Mouse (Mus musculus) kidney, adult 9 months (tissue): ENCODE results near the gene Zcchc7.
"Not testable (repeated sequence)": the region's sequence is repeated elsewhere in the genome, so short reads cannot be mapped to it uniquely, and the experiment has no call there.

Source experiments
- DNase-seq: peaks from one replicate; pipeline ENCODE4 v3.0.0; 2022

Gene Zcchc7

DNA sequence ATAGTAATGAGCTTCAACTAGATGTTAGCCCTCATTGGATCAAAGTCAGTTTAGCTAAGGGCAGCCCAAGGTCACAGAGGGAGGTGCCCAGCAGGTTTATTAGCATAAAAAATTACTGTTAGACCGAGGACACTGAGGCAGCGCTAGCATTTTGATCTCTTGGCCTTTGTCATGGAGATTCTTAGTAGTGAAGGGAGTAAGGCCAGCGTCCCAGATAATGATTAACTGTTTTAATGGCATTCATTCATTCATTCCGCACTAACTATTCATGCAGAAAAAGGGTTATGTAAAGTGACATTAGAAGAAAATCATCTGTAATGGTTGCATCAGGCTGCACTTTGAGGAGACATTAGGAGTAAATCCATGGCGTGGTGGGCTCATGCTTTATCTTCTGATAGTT lies 165.2 kb downstream of the Zcchc7 start:
- peak; percentile 79 for DNase-seq

DNA sequence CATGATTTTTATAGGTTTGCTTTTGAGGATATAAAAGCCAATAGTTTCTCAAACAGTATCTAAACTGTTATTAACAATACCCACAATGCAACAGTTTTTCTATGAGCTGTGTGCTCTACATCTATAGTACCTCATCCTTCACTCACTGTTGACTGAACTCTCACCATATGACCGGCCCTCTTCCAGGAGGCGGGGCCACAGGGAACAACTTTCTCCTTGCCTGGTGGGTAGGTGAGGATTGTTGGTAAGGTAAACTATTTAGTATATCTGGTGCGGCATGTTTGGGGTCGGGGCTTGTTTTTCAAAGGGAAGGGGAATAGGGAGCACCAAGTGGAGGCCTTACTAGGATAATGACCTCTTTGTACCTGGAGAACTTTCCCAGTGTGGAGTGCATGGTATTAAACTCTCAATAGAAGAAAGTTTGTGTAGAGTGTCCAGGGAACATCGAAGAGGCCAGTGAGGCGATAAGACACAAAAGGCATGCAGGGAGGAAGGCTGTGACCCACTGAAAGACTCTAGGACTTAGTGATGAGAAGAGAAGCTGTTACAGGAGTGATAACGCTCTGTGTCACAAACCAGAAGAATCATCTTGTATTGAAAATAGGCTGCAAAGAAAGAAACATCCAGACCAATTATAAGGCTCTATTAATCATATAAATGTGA lies 166.9 kb downstream of the Zcchc7 start:
- no peak for DNase-seq

DNA sequence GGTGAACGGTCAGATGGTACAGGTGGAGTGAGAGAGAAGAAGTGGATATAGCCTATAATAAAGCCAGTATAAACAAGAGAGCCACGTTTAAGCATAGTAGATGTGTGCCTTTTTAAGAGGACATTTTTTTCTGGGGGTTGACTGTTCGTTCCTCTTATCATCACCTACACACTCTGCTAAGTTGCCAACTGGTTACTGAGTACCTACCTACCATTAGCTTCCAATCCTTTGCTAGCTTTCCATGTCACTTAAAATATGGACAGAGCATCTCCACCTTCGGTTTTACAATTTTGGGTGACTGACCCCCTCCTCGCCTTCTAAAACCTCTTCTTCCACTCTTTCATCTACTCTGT lies 167.4 kb downstream of the Zcchc7 start:
- no peak for DNase-seq

DNA sequence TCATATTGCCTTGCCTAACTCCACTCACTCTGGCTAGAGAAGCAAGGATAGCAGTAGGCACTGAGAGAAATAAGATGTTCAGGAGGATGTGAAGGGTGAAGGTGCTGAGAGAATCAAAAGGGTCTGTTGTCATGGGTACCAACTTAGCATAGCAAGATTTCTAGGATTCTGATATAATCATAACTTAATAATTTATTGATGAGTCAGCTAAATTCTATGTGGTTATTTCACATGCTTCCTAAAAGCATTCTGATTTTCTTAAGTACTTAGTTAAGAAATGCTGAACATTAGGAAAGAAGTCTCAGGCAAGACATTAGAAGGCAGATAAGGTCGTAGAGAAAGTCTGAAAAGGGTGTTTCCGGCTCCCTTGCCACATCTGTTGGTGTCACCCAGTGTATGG lies 172.3 kb downstream of the Zcchc7 start:
- no peak for DNase-seq

DNA sequence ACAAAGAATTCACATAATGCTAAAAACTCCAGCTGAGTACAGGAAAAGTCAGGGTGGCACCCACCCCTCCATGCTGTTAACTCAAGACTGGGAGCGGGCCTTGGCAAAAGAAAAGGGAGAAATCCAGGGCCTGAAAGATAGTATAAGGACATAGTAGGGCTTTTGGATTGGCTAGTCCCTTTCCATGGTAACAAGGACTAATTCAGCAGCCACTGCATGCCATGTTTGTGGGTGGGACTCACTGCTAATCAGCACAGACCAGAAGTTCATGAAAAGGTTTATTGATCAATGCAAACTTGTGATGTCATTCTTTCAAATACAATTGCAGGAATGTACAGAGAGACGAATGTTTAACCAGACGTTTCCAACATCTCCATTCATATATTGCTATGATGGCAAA lies 173.1 kb downstream of the Zcchc7 start:
- no peak for DNase-seq

DNA sequence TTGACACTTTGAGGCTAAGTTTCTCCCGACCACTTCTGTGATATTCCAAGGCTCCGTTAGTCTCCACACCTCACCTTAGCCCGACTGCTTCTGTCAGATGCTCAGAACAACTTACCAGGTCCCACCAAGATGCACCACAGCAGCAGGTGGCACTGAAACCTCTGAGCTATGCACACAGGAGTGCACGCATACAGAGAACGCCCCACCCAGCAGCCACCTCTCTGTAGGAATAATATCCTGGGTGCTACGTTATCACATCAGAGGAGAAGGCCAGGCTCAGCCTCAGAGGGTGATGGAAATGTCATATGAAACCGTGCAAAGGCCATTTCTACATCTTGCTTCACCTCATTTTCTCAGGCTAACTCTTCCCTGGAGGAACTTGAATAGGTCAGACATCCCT lies 174.7 kb downstream of the Zcchc7 start:
- DNase-seq, result no peak

DNA sequence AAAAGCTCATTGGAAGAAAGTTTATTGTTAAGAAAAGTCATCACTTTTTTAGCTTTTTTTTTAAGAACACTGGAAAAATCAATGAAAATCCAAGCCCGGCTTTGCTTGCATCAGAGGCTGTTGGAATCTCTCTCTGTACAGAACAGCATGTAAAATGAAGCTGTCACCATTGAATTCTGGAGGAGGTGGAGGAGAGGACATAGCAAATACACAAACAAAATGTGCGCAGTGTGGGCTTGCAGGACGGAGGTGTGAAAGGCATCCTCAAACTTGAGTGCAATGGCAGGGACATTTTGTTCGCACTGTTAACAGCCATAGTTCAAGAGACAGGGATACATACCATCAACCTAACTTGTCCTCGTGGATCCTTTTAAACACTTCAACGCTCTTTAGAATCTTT lies 176.1 kb downstream of the Zcchc7 start:
- no peak for DNase-seq

DNA sequence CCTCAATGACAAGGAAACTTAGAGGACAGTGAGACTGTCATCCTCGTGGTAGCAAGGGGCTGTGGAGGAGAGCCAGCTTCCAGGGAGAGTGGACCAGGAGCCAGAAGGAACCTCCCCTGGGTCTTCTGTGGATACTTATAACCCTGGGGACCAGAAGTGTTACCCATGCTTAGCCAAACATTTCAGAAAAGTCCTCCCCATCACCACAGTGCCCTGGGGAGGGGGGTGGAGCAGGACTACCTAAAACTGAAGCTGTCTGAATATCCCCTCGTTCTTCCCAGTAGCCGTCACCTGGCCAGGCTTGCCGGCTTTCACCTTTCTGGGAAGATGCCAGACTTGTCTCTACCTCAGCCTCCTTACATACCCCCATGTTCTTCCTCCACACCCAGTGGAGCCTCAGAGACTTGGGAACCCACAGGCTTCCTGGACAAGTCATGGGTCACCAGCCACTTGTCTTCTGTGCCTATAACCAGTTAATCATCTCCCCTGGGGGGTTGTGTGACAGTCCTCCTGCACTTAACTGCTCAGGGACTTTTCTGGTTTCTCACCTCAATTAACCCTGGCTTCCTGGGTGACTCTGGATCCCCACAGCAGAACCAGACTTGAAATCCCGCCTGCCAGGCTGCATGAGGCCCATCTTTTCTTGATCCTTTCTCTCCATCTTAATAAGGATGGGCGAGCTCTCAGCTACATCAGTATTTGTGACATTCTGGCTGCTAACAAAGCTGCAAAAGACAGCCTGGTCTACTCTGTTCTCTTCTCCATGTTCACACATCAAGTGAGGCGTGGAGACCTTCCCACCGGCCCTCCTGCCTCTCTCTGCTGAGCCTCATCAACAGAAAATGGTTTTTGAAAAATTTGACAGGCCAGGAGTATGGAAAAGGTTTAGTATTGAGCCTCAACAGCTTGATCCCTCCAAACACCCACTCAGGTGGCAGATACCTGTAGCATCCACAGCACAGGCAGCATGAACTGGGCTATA lies 183.0 kb downstream of the Zcchc7 start:
- DNase-seq, result peak; percentile 38

DNA sequence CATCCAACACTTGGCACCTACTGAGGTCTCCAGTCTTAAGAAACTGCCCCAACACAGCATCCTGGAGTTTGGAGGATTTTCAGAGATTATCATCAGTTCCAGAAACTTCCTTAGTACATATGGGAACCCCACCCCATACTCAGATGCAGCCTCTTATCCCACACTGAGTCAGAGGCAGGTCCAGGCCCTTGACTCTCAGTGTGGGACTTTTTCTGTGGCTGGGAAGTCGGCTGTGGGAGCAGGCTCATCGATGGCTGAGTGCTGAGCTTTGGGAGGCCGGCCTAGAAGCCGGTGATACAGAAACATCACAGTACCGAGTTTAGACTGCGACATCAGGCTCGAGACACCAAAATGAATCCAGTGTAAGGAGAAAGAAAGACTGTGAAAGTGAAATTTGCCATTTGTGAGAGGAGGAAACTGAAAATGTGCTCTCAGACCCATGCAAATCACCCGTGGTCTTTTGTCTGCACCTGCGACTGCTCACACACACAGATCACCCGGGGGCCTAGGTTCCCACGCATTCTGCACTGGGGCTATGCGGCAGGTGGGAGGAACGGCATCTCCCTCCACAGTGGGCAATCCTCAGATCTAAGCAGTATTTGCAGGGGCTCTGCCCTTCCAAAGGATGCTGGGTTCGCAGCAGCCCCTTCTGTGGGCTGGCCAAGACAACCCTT lies 184.0 kb downstream of the Zcchc7 start:
- no peak for DNase-seq

DNA sequence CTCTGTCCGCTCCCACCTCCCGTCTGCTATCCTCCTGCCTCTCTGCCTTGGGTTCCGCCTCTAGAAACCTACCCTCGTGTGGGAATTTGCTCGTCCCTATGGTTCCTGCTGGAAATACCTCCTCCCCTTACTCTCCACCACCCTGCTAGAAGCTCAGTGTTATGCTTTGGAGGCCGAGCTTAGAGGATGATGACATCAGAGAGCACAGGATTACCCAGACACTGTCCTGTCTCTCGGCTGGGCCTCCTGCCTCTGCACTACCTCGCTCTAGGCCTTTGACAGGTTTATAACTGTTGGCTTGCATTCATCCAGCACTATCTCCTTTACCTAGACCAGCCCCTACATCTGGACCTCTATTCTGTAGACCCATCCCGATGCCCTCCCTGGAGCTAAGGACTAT lies 184.6 kb downstream of the Zcchc7 start:
- no peak for DNase-seq

DNA sequence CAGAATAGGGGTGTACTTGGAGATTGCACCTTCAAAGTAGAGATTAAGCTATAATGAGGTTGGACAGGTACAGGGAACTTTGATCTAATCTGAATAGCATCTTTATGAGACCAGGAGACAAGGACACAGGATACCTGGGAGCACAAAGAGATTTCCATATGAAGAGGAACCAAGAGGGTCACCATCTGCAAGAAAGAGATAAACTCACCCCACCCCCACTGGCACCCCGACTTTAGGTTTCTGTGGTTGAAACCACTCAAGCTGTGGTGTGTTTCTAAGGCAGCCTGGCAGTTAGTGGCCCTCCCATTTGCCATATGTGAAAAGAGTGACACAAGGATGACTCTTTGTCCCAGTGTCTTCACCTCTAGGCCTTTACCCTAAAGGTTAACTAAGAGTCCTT lies 186.6 kb downstream of the Zcchc7 start:
- DNase-seq, result no peak

DNA sequence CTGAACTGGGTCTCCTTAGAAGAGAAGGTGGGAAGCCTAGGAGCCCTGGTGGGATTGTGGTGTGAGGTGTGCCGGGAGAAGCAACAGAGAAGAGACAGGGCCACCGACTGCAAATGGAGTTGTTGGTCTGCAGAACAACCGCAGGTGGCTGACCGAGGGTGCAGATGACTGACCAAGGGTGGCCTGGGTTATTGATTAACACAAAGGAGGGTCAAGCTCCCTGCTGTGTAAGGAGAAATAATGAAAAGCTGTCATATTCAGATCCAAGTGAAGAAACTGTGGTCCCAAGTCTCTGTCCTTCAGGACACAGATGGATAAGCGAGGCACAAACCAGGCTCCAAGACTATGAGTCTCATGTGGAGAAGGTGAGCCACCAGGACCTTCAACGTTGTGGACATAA lies 187.8 kb downstream of the Zcchc7 start:
- peak; percentile 92 for DNase-seq

DNA sequence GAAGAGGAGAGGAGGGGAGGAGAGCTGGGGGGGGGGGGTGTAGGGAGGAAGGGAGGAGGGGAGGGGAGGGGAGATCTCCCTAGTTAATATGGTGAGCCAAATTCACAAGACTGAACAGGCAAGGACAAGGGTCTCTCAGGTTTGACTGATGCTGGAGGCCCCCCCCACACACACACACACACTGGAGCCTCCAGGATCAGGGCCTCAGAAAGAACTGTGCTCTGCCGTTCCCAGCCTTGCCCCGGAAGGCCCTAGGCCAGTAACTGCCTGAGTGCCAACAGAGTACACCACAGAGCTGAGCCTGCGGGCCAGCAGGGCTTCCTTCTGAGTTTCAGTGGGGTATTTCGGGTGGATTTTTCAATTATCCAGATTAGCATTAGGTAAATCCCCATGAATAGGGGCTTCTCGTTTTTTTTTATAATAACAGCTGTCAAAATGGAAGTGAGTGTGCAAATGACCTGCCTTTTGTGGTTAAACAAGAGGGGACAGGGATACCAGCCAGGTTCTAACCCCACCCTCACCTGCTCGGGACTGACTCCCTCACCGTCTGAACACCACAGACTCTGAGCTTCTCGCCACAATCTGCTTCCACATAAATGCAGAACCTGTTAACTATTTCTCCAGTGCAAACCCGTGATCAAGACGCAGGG lies 188.9 kb downstream of the Zcchc7 start:
- DNase-seq, result peak; percentile 64

DNA sequence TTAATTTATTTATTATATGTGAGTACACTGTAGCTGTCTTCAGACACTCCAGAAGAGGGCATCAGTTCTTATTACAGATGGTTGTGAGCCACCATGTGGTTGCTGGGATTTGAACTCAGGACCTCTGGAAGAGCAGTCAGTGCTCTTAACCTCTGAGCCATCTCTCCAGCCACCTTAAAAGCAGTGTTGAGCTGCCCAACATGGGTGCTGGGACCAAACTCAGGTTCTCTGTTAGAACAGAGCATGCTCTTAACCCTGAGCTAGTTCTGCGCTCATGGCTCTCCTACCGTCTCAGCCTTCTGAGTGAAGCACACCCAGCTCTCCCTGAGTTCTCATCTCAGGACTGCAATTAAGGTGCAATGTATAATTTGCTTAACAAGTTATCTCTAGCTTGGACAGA lies 190.4 kb downstream of the Zcchc7 start:
- DNase-seq, result not testable (repeated sequence)

DNA sequence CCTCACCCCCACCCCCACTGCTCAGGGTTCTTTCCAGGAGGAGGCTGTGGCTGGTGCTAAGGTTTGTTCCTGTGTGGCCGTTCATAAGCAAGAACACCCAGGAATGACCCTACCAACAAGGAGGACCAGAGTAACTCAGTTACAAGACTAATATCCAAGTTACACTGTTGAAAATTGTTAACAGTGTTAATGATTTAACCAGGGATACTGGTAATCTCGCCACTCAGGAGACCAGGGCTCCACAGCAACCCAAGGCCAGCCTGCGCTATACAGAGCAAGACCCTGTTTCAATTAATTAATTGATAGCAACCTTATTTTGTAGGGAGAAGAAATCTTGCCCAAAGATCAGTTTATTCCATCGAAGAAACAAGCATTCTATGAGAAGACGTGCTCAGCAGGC lies 191.8 kb downstream of the Zcchc7 start:
- DNase-seq, result peak; percentile 52

DNA sequence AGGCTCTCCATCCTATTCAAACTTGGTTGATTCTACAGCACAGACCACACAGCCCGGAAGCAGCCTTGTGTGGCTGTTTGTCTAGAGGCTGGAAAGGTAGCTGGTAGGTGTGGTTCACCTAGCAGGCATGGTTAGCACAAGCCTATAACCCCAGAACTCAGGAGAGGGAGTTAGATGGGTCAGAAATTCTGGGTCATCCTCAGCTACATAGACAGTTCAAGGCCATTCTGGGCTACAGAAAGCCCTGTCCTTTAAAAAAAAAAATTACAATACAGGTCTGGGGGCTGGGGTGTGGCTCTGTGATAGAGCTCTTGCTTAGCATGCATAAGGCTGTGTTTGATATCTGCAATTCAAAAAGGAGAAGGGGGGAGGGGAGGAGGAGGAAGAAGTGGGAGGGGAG lies 192.6 kb downstream of the Zcchc7 start:
- DNase-seq, result no peak

DNA sequence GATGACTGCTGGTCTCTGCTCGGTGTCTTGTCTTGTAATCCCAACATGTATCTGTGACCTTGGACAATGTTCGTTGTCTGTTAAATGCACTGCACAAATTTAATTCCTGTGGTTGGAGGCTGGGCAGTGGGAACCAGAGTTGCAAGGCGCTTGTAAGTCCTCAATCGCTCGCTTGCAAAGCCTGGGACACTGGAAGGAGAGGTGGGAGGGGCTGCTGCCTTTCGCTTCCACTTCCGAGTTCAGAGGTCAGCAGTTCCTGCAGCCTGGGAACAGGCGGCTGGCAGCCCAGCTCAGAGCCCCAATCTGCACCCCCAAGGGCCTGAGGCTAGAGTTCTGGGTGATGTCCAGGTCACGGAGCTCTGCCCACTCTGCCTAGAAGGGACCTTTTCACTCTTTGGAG lies 197.4 kb downstream of the Zcchc7 start:
- DNase-seq, result no peak

DNA sequence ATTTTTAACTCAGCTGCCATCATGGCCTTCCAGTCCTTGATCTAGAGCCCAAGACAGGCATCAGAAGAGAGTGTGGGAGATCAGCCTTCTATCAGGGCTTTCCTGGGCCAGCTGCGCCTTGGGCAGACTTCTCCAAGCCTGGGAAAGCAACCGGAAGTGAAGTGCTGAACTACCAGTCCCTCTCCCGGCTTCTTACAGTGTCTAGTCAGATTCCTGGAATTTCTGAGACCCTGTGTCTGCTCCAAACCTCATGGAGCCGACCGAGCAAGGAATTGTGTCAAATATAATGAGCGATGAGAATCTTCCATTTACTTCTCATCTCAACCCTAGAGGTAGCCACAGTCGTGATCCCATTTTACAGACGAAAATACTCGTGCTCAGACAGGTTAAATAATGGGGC lies 203.1 kb downstream of the Zcchc7 start:
- DNase-seq, result no peak

DNA sequence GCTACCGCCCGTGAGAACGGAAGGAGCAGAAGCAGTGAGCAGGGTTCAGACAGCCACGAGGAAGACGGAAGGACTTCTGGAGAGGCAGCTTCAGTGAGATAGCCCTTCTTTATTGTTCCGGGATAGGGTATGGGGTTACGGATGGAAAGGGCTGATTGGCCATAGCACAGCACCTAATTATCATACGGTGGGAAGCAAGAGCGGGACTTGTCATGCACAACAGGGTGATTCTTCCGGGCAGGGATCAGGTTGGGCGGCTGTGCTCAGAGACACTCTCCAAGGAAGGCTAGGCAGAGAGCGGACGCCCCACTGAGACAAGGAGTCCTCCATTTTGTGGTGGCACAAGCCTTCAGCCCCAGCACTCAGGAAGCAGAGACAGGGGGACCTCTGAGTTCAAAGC lies 203.5 kb downstream of the Zcchc7 start:
- DNase-seq, result no peak

DNA sequence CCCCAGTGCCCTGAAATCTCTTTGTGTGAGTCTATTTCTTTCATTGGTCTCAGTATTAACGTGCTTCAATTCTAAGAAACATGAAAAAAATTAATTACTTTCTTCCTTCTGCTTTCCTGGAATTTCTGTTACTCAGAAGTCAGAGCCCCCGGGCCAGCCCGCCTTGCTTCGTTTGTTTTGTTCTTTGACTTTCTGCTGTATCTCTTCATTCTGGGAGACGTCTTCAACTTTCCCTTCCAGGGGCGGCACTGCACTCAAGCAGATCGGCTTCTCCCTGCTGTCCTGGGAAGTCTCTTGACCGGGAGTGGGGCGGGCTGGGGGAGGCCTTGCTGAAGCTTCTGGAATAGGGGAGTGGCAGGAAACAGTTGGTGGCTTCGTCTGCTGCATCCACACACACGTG lies 207.5 kb downstream of the Zcchc7 start:
- no peak for DNase-seq

DNA sequence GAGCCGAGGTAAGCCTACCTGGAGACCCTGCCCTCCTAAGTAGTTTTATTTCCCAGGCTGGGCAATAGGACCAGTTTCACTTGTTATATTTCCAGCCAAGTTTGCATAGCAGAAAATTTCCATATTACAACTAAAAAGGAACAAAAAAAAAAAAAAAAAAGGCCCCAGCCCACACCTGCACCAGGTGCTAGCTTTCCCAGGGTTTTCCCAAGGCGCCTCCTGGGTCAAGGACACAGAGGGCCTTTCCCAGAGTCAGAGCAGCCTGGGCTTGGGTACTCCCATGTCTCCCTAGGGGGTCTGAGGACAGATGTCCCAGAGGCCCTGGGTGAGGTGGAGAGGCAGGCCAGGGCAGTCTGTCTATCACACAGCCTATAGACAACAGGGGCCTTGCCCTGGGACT lies 209.5 kb downstream of the Zcchc7 start:
- DNase-seq, result no peak

DNA sequence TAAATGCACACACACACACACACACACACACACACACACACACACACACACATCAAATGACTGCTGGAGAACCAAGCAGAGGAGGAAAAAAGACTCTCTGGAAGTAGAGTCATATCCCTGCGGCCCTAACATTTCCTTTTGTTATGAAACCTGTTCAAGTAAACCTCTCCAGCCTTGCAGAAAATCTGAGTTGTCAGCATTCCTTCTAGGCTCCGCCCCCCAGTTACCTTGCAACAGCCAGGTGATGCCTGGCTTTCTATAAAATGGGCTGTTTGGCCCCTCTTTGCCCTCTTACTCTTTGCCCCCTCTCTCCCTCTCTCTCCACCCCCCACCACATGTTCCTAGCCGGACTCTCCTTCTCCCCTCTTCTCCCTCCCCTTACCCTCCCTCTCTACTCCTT lies 210.1 kb downstream of the Zcchc7 start:
- no peak for DNase-seq

DNA sequence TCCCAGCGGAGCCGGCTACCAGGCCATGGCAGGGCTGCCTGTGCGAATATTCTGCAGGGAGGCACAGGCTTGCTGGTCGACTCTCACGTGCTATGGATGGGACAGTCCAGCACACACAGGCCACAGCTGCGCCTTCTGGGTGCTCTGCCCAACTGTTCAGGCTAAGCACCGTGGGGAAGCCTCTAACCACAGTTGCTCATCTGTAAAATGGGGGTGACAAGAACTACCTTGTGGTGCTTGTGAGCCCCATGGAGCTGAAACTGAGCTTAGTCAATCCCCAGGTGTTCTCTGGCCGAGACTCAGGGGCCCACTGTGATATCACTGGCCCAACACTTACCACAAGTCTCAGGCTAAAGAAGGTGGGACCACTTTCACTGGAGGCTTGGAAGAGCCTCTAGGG lies 211.7 kb downstream of the Zcchc7 start:
- no peak for DNase-seq
